Mouse (Mus musculus) limb, embryonic 12.5 days (tissue): ENCODE measurements around the gene Ctnna3. TPM values are rescaled to one million over a fixed set of nuclear protein-coding genes. Genes with fewer than 3 reads are reported as not detected.
A peak's percentile ranks its signal among the peaks of the same experiment; 100 is the strongest.
"Not testable (repeated sequence)": the region's sequence is repeated elsewhere in the genome, so short reads cannot be mapped to it uniquely, and the experiment has no call there.

ENCODE experiments used
- ATAC-seq: fragments of 200-750 bp; cut with Nextera tagmentation; 2 replicates; pipeline ENCODE4 v1.8.0; 2017; ENCODE audit warnings: low read depth, moderate TSS enrichment; ENCODE audit not compliant: insufficient number of reproducible peaks, insufficient read depth, low FRiP score, low TSS enrichment
- H3K27ac ChIP-seq: fragments of 300-500 bp; sonication (generic); 2 replicates; pipeline ENCODE4 v1.5.1; 2016; ENCODE audit warnings: mild to moderate bottlenecking, moderate library complexity
- H3K27me3 ChIP-seq: fragments of 300-500 bp; sonication (generic); 2 replicates; pipeline ENCODE4 v1.6.1; 2016; ENCODE audit warnings: mild to moderate bottlenecking, moderate library complexity
- H3K36me3 ChIP-seq: fragments of 300-500 bp; sonication (generic); 2 replicates; pipeline ENCODE4 v1.6.1; 2016; ENCODE audit warnings: mild to moderate bottlenecking, moderate library complexity
- H3K4me1 ChIP-seq: fragments of 300-500 bp; sonication (generic); replicated peaks from 2 replicates; pipeline ENCODE4 v1.6.1; 2016
- H3K4me2 ChIP-seq: fragments of 300-500 bp; sonication (generic); 2 replicates; pipeline ENCODE4 v1.6.1; 2016; ENCODE audit warnings: mild to moderate bottlenecking, moderate library complexity
- H3K4me3 ChIP-seq: fragments of 300-500 bp; sonication (generic); replicated peaks from 2 replicates; pipeline ENCODE4 v1.5.1; 2016; ENCODE audit warnings: mild to moderate bottlenecking
- H3K9ac ChIP-seq: fragments of 300-500 bp; sonication (generic); replicated peaks from 2 replicates; pipeline ENCODE4 v1.6.1; 2016; ENCODE audit warnings: mild to moderate bottlenecking, moderate library complexity
- H3K9me3 ChIP-seq: fragments of 300-500 bp; sonication (generic); 2 replicates; pipeline ENCODE4 v1.6.1; 2016; ENCODE audit warnings: mild to moderate bottlenecking, moderate library complexity
- WGBS: fragments of 180-500 bp; shearing (Covaris S2); methylation state at CpG from one replicate; pipeline ENCODE4 v1.1.7; 2016; 5-methylcytosine and 5-hydroxymethylcytosine counted together
- polyA plus RNA-seq: library from polyadenylated mRNA; unstranded; fragments of >200 nt; fragmentation: Nextera tagmentation; extraction: Ambion mirVana; gene quantifications from 2 replicates; pipeline ENCODE4 v1.2.1, GENCODE M21; 2016

Gene Ctnna3
- 0.14 and 0.24 TPM in 2 replicates for polyA plus RNA-seq

DNA sequence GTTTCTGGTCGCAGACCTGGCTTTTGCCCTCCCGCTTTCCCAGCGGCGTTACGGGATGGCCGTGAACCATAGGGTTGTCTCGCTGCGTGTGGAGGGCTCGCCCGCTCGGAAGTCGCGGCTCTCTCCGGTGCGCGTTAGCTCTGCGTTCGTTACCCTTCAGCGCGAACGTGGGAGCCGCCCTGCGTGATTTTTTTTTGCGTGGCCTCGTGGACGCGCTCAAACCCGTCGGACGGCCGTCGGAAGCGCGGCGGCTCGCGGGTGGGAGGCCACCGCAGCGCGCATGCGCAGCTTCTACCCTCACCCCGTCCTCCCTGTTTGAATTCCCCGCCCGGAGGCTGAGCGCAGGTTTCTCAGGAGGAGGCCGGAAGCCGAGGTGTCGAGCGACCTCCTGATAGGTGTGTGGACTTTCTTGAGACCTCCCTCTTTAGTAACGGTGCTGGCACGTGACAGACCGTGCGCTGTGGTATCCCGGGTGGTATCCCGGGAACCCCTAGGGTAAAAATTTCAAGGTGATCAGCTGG lies at the start of gene Ctnna3:
Gene Ctnna3 (plus strand): TSS at position 314 of the 521 bp plus-strand sequence.
- Histone ChIP-seq H3K4me1 (no peaks in the 10 kb centered on the region), H3K27ac (peak within 1 kb of the TSS; percentile 81), H3K9ac (peak within 1 kb of the TSS; percentile 65), H3K27me3 (no peaks in the 10 kb centered on the region), H3K36me3 (no peaks in the 10 kb centered on the region), H3K9me3 (no peaks in the 10 kb centered on the region), H3K4me3 (peak within 1 kb of the TSS; percentile 71), H3K4me2 (peak within 1 kb of the TSS; percentile 68)
- peak; percentile 95 for ATAC-seq
- under 1% methylated on average over 55 of the region's 55 CpGs for WGBS

GRCm38 (mm10) chr10:63381498-63382280 lies 48.2 kb upstream of the Ctnna3 start, which contains the start of gene Sirt1:
Gene Sirt1 (minus strand): TSS chr10:63381704.
- Histone ChIP-seq H3K36me3 (no peaks in the 10 kb centered on the region), H3K4me2 (peak within 1 kb of the TSS; percentile 88), H3K27me3 (0 out of 2 replicates have a peak, but pooled peaks cover 4% of the 10 kb centered on the region), H3K4me1 (no peaks in the 10 kb centered on the region), H3K4me3 (peak within 1 kb of the TSS; percentile 55), H3K27ac (no peak within 1 kb of the TSS), H3K9me3 (no peaks in the 10 kb centered on the region), H3K9ac (peak within 1 kb of the TSS; percentile 61)
- 7% methylated on average over 24 of the region's 24 CpGs for WGBS
- no peak for ATAC-seq

GRCm38 (mm10) chr10:63382372-63383279 lies 47.3 kb upstream of the Ctnna3 start, which contains the start of gene Dnajc12:
Gene Dnajc12 (plus strand): TSS chr10:63382443.
- Histone ChIP-seq H3K27me3 (0 out of 2 replicates have a peak, but pooled peaks cover 4% of the 10 kb centered on the region), H3K9ac (peak within 1 kb of the TSS; percentile 61), H3K4me1 (no peaks in the 10 kb centered on the region), H3K4me3 (peak within 1 kb of the TSS; percentile 55), H3K27ac (no peak within 1 kb of the TSS), H3K9me3 (no peaks in the 10 kb centered on the region), H3K4me2 (peak within 1 kb of the TSS; percentile 88), H3K36me3 (no peaks in the 10 kb centered on the region)
- WGBS: under 1% methylated on average over 28 of the region's 28 CpGs
- peak; percentile 87 for ATAC-seq

GRCm38 (mm10) chr10:63385897-63386296 lies 44.0 kb upstream of the Ctnna3 start:
- H3K27ac ChIP-seq: not testable (repeated sequence)
- 23% methylated on average over 5 of the region's 5 CpGs for WGBS

GRCm38 (mm10) chr10:63386444-63386843 lies 43.5 kb upstream of the Ctnna3 start:
- Histone ChIP-seq H3K36me3 (no peaks in the 10 kb centered on the region), H3K4me1 (no peaks in the 10 kb centered on the region), H3K4me2 (peak overlapping the region; percentile 65), H3K27ac (peak overlapping the region; percentile 26), H3K4me3 (peak overlapping the region; percentile 53), H3K27me3 (no peaks in the 10 kb centered on the region), H3K9me3 (no peaks in the 10 kb centered on the region), H3K9ac (peak overlapping the region; percentile 54)
- peak; percentile 74 for ATAC-seq
- WGBS: under 1% methylated on average over 19 of the region's 19 CpGs

More at GRCm38 (mm10) chr10:63385897-63386296, 44.0 kb upstream of the Ctnna3 start:
- peak overlapping the region; percentile 53 for H3K4me3 ChIP-seq
- ATAC-seq, H3K27me3 ChIP-seq, H3K36me3 ChIP-seq, H3K9me3 ChIP-seq, H3K4me1 ChIP-seq: not testable (repeated sequence)
- peak overlapping the region; percentile 54; the same call in 1 of the 2 replicates for H3K9ac ChIP-seq
- H3K4me2 ChIP-seq: peak overlapping the region; percentile 65

- H3K9me3 ChIP-seq: no peaks in the 10 kb centered on the region
- no peaks in the 10 kb centered on the region for H3K27me3 ChIP-seq
- peak overlapping the region; percentile 53 for H3K4me3 ChIP-seq
- H3K4me1 ChIP-seq: no peaks in the 10 kb centered on the region
- H3K4me2 ChIP-seq: peak overlapping the region; percentile 65
- no peaks in the 10 kb centered on the region for H3K36me3 ChIP-seq
- 4% methylated on average over 10 of the region's 10 CpGs for WGBS
- no peak overlapping the region for H3K27ac ChIP-seq
- no peak for ATAC-seq
- peak overlapping the region; percentile 54 for H3K9ac ChIP-seq
Observed at GRCm38 (mm10) chr10:63386991-63387390, 42.9 kb upstream of the Ctnna3 start.

GRCm38 (mm10) chr10:63388948-63389347 lies 41.0 kb upstream of the Ctnna3 start:
- 73% methylated on average over 4 of the region's 4 CpGs for WGBS
- ATAC-seq: no peak
- no peak overlapping the region for H3K27ac ChIP-seq

DNA sequence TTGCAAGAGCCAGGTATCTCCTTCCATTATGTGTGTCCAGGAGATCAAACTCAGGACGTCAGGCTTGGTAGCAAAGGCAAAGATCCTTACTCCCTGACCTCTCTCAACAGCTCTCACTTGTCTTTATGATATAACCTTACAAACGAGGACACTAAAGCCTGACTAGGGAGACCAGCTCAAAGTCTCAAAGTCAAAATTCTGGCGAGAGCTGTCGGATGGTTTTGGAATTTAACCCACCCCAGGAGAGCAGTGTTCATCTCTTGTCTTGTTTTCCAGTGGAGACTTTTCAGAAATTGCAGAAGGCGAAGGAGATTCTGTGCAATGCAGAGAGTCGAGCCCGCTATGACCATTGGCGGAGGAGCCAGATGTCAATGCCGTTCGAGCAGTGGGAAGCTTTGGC lies 32.9 kb upstream of the Ctnna3 start:
- Histone ChIP-seq H3K27ac (no peak overlapping the region), H3K4me1 (no peaks in the 10 kb centered on the region), H3K4me2 (no peak overlapping the region), H3K9ac (no peak overlapping the region), H3K36me3 (no peaks in the 10 kb centered on the region), H3K27me3 (no peaks in the 10 kb centered on the region), H3K4me3 (no peak overlapping the region), H3K9me3 (no peaks in the 10 kb centered on the region)
- WGBS: 91% methylated on average over 10 of the region's 10 CpGs
- ATAC-seq: no peak

More at GRCm38 (mm10) chr10:63388948-63389347, 41.0 kb upstream of the Ctnna3 start:
- Histone ChIP-seq H3K4me2 (no peak overlapping the region), H3K36me3 (no peaks in the 10 kb centered on the region), H3K27me3 (no peaks in the 10 kb centered on the region), H3K9me3 (no peaks in the 10 kb centered on the region), H3K4me3 (no peak overlapping the region), H3K9ac (no peak overlapping the region), H3K4me1 (no peaks in the 10 kb centered on the region)

DNA sequence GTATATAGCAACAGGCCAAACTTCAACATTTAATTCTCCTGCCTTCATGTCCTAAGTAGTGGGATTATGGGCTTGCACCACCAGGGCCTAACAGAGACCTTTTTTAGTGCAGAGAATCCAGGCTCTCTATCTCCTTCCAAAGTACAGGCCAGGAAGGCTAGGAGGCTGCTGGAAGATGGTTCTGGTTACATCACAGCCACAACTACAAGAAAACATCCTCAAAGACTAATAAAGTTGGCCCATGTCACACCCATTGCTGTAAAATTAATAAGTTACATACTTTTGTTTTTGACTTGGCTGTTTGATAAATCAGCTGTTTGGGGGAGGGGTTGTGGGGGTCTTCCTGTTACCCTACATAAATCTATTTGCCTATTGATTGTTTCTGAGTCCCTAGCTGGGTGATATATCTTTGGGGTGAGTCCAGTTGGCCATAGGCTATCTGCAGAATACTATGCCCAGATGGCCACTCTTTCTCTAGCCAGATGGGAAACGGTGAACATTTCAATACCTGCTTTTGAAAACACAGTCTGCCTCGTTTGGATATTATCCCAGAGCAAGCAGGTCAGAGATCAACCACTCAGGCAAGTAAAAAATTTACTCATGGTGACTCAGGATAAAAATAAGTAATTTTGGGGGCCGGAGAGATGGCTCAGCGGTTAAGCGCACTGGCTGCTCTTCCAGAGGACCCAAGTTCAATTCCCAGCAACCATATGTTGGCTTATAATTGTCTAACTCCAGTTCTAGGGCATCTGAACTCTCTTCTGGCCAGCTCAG lies 27.0 kb upstream of the Ctnna3 start:
- no peak overlapping the region for H3K4me2 ChIP-seq
- no peaks in the 10 kb centered on the region for H3K36me3 ChIP-seq
- H3K9me3 ChIP-seq: no peaks in the 10 kb centered on the region
- no peaks in the 10 kb centered on the region for H3K4me1 ChIP-seq
- H3K27ac ChIP-seq: no peak overlapping the region
- WGBS: 88% methylated on average over 5 of the region's 5 CpGs
- ATAC-seq: no peak
- H3K9ac ChIP-seq: no peak overlapping the region
- no peak overlapping the region for H3K4me3 ChIP-seq
- no peaks in the 10 kb centered on the region for H3K27me3 ChIP-seq

GRCm38 (mm10) chr10:63403636-63404035 lies 26.3 kb upstream of the Ctnna3 start:
- no peak overlapping the region for H3K27ac ChIP-seq
- H3K4me1 ChIP-seq: no peaks in the 10 kb centered on the region
- H3K27me3 ChIP-seq: no peaks in the 10 kb centered on the region
- H3K9ac ChIP-seq: no peak overlapping the region
- no peaks in the 10 kb centered on the region for H3K9me3 ChIP-seq
- WGBS: 78% methylated on average over 2 of the region's 2 CpGs
- no peak overlapping the region for H3K4me3 ChIP-seq
- ATAC-seq: no peak
- no peak overlapping the region for H3K4me2 ChIP-seq
- H3K36me3 ChIP-seq: no peaks in the 10 kb centered on the region
